Mouse (Mus musculus): ENCODE data around the gene Mindy4. TPM values are rescaled to one million over a fixed set of nuclear protein-coding genes. Genes with fewer than 3 reads are reported as not detected.
"Not testable (repeated sequence)": the region's sequence is repeated elsewhere in the genome, so short reads cannot be mapped to it uniquely, and the experiment has no call there.

Mindy4 gene
- polyA plus RNA-seq, 1 experiment from 2014 or later, result 1.7 TPM

DNA sequence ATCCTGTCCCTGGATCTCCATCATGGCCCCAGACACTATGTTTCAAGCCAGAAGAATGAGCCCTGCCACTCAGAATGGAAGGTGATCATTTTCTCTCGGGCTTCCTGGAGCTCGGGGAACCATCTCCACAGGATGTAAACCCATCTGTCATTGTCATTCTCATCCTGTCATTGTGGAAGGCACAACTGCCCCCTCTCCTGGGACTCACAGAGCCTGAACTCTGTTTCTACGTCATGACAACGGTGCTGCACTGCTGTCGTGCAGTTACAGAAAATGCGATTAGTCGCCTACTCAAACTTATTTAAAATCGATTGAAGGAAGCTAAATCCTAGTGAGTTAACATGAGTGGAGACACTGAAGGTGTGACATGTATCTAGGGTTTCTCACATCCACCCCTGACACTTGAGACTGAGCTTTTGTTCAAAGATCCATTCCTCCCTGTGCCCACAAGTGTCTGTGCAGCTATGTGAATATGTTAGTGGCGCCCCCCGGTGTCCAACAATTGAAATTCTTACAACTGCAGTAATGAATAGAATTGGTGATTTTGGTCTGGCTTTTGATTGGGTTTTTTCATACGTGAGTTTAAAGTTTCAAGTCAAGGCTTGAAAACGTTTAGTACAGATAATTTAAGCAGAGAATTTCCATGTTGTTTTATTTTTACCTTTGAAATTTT lies 26.0 kb upstream of the Mindy4 start:
- H3K4me1 ChIP-seq (ENCODE audit: insufficient read depth), result peaks cover 8% of the 10 kb centered on the region
- WGBS (ENCODE audit: insufficient replicate concordance), result 32% methylated on average over 12 of the region's 12 CpGs
- H3K27me3 ChIP-seq (ENCODE audit: insufficient read depth, low read length), result no peaks in the 10 kb centered on the region
- no peaks in the 10 kb centered on the region for H3K36me3 ChIP-seq (replicated peaks; ENCODE audit: insufficient read depth, low read length)
- H3K9ac ChIP-seq (replicated peaks), result no peak overlapping the region
- H3K4me2 ChIP-seq (ENCODE audit: low read depth, low read length), result no peak overlapping the region
- DNase-seq, result peak; percentile 44
- no peak for ATAC-seq
- H3K4me3 ChIP-seq (ENCODE audit: low read depth, low read length), result no peak overlapping the region
- no peaks in the 10 kb centered on the region for H3K9me3 ChIP-seq (ENCODE audit: low read length)
- TF ChIP-seq CTCF (IDR thresholded peaks at IDR 0.05; ENCODE audit: low read depth), result peak; percentile 56
- TF ChIP-seq EP300 (IDR thresholded peaks at IDR 0.05; ENCODE audit: low read depth), result no peak
- no peak overlapping the region for H3K27ac ChIP-seq (ENCODE audit: low read depth)

DNA sequence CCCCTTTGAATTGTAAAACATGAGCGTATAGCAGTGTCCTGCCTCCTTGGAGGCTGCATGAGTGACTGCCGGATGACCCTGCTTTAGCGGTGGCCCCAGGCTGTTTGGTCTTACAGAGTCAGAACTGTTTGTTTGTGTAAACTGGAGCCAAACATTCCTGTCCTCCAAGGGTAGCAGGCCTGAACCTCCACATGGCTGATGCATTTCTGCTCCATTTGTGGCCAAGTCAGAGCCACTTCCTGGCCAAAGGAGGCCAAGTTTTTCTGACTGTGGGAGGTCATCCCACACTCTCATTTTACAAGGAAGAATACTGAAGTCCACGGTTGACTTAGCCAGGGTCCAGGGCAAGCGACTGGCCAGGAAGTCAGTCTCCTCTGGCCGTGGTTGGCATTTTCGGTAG lies 23.6 kb upstream of the Mindy4 start:
- no peak overlapping the region for H3K9ac ChIP-seq (replicated peaks)
- no peaks in the 10 kb centered on the region for H3K9me3 ChIP-seq (ENCODE audit: low read length)
- WGBS (ENCODE audit: insufficient replicate concordance), result 68% methylated on average over 7 of the region's 7 CpGs
- no peak overlapping the region for H3K4me3 ChIP-seq (ENCODE audit: low read depth, low read length)
- peaks cover 8% of the 10 kb centered on the region for H3K4me1 ChIP-seq (ENCODE audit: insufficient read depth)
- TF ChIP-seq EP300 (IDR thresholded peaks at IDR 0.05; ENCODE audit: low read depth) (no peak), CTCF (IDR thresholded peaks at IDR 0.05; ENCODE audit: low read depth) (no peak)
- H3K4me2 ChIP-seq (ENCODE audit: low read depth, low read length), result no peak overlapping the region
- no peaks in the 10 kb centered on the region for H3K27me3 ChIP-seq (ENCODE audit: insufficient read depth, low read length)
- no peaks in the 10 kb centered on the region for H3K36me3 ChIP-seq (replicated peaks; ENCODE audit: insufficient read depth, low read length)
- DNase-seq (no peak), ATAC-seq (no peak)
- no peak overlapping the region for H3K27ac ChIP-seq (ENCODE audit: low read depth)

DNA sequence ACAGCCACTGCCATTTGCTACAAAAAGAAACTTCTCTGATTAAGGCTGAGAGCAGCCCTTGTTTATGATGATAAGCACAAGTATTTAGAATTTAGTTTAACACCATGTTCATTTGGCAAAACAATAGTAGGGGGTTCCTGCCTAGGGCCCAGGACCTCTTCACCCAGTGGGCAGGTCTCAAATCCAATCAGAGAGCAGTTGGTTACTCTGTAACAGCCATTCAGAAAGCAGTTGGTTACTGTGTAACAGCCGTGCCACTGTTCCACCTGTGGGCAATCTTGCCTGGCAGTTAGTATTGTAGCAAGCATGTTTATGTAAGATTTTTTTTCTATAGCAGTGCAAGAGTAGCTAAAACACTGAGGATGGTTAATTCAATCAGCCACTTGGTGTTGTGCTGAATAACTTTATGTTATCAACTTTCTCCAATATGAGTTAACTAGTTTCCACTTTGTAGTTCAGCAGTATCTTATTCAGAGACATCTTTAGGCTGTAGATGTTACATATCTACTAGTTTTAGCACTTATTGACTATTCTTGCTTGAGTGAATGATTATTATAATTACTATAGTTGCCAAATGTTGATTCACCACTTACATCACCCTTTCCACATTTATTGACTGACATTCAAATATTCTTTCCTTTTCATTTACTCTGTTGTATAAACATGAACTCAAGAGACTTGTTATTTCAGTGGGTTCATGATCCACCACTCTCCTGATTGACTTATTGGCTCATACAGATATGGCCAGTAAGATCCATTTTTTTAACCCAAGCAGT lies 20.3 kb upstream of the Mindy4 start:
- no peak for DNase-seq
- Histone ChIP-seq H3K4me1 (ENCODE audit: insufficient read depth) (no peaks in the 10 kb centered on the region), H3K9ac (replicated peaks) (no peak overlapping the region), H3K4me2 (ENCODE audit: low read depth, low read length) (no peak overlapping the region), H3K9me3 (ENCODE audit: low read length) (no peaks in the 10 kb centered on the region), H3K4me3 (ENCODE audit: low read depth, low read length) (no peak overlapping the region), H3K27me3 (ENCODE audit: insufficient read depth, low read length) (no peaks in the 10 kb centered on the region), H3K36me3 (replicated peaks; ENCODE audit: insufficient read depth, low read length) (no peaks in the 10 kb centered on the region), H3K27ac (ENCODE audit: low read depth) (no peak overlapping the region)
- peak; percentile 50; the same call in 1 of the 2 replicates for ATAC-seq
- WGBS (ENCODE audit: insufficient replicate concordance), result 53% methylated on average over 1 of the region's 1 CpGs
- TF ChIP-seq CTCF (IDR thresholded peaks at IDR 0.05; ENCODE audit: low read depth) (no peak), EP300 (IDR thresholded peaks at IDR 0.05; ENCODE audit: low read depth) (no peak)

DNA sequence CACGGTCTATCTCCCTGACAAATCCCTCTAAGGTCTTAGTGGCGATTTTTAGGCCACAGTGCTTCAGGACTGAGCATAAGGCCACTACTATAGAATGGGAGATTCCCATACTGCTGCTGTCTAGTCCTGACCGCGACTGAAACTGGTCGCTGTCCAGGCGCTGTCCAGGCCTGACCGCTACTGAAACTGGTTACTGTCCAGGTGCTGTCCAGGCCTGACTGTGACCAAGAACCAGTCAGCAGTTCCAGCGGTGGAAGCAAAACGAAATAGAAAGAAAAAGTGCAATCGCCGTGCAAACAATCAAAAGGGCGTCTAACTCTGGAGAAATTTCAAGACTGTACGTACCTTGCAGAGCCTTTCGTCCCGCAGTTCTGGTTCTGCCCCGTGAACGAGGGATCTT lies 15.4 kb upstream of the Mindy4 start:
- not testable (repeated sequence) for H3K27ac ChIP-seq (ENCODE audit: low read depth); DNase-seq; H3K4me2 ChIP-seq (ENCODE audit: low read depth, low read length); ATAC-seq; H3K27me3 ChIP-seq (ENCODE audit: insufficient read depth, low read length); H3K36me3 ChIP-seq (replicated peaks; ENCODE audit: insufficient read depth, low read length); H3K4me1 ChIP-seq (ENCODE audit: insufficient read depth); H3K9me3 ChIP-seq (ENCODE audit: low read length); H3K9ac ChIP-seq (replicated peaks); H3K4me3 ChIP-seq (ENCODE audit: low read depth, low read length)
- WGBS (ENCODE audit: insufficient replicate concordance), result 93% methylated on average over 17 of the region's 17 CpGs

DNA sequence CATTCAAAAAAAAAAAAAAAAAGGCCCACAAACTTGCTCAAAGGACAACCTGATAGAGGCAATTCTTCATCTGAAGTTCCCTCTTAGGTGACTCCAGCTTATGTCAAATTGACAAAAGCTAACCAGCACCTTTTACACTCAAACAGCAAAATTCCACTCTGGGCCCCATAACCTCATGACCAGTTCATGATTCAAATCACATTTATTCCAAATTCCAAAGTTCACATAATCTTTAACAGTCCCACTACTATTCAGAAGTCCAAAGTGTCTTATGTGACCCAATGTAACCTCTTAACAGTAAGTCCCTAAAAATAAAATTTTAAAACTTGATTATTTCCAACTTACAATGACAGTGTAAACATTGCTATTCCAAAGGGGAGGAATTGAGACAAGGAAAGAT lies 13.8 kb upstream of the Mindy4 start:
- no peaks in the 10 kb centered on the region for H3K4me1 ChIP-seq (ENCODE audit: insufficient read depth)
- no peak overlapping the region for H3K4me3 ChIP-seq (ENCODE audit: low read depth, low read length)
- H3K36me3 ChIP-seq (replicated peaks; ENCODE audit: insufficient read depth, low read length), result no peaks in the 10 kb centered on the region
- H3K27me3 ChIP-seq (ENCODE audit: insufficient read depth, low read length), result no peaks in the 10 kb centered on the region
- no peak for ATAC-seq
- H3K4me2 ChIP-seq (ENCODE audit: low read depth, low read length), result no peak overlapping the region
- H3K27ac ChIP-seq (ENCODE audit: low read depth), result no peak overlapping the region
- H3K9ac ChIP-seq (replicated peaks), result no peak overlapping the region
- no peak for TF ChIP-seq EP300 (IDR thresholded peaks at IDR 0.05; ENCODE audit: low read depth)
- no peak for TF ChIP-seq CTCF (IDR thresholded peaks at IDR 0.05; ENCODE audit: low read depth)
- no peak for DNase-seq
- no peaks in the 10 kb centered on the region for H3K9me3 ChIP-seq (ENCODE audit: low read length)

DNA sequence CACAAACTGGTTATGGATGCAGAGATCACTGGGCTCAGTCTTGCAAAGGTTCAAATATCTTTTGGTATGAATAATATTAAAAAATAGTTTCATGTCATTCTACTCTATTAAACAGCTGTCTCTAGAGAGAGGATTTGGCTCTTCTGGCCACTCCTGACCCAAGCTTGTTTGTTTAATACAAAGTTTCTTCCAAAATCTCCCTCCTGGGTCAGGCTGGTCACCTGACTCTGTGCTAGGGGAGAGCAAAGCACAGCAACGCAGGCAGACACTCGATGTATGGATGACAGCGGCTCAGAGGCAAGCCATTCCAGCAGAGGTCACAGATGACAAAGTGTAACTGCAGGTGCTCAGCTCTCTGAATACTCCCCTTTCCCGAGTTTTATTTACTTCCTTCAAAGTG lies 11.6 kb upstream of the Mindy4 start:
- Histone ChIP-seq H3K27me3 (ENCODE audit: insufficient read depth, low read length) (no peaks in the 10 kb centered on the region), H3K9ac (replicated peaks) (no peak overlapping the region), H3K36me3 (replicated peaks; ENCODE audit: insufficient read depth, low read length) (no peaks in the 10 kb centered on the region), H3K4me2 (ENCODE audit: low read depth, low read length) (no peak overlapping the region), H3K27ac (ENCODE audit: low read depth) (no peak overlapping the region), H3K4me1 (ENCODE audit: insufficient read depth) (no peaks in the 10 kb centered on the region), H3K4me3 (ENCODE audit: low read depth, low read length) (no peak overlapping the region), H3K9me3 (ENCODE audit: low read length) (no peaks in the 10 kb centered on the region)
- WGBS (ENCODE audit: insufficient replicate concordance), result 53% methylated on average over 4 of the region's 4 CpGs
- no peak for ATAC-seq
- no peak for DNase-seq
- no peak for TF ChIP-seq EP300 (IDR thresholded peaks at IDR 0.05; ENCODE audit: low read depth)
- no peak for TF ChIP-seq CTCF (IDR thresholded peaks at IDR 0.05; ENCODE audit: low read depth)
